Mouse (Mus musculus) left cerebral cortex, adult 2 months (tissue): ENCODE measurements around the gene Shisa6. TPM values are rescaled to one million over a fixed set of nuclear protein-coding genes. Genes with fewer than 3 reads are reported as not detected.

Source experiments
- DNase-seq, 2 experiments: peaks; one replicate each; pipeline ENCODE4 v3.0.0; 2021 to 2022; ENCODE audit warnings: low spot score in 2 of 2, mixed read lengths in 1 of 2; ENCODE audit errors: extremely low spot score in 1 of 2
- H3K27ac ChIP-seq: fragments of 200-600 bp; 2 replicates; pipeline ENCODE4 v1.8.1; 2022
- H3K4me3 ChIP-seq: fragments of 200-600 bp; 2 replicates; pipeline ENCODE4 v1.8.1; 2022
- CTCF ChIP-seq: fragments of 200-600 bp; IDR thresholded peaks from 2 replicates; pipeline ENCODE4 v1.8.1; 2022; ENCODE audit warnings: antibody characterized with exemption, mild to moderate bottlenecking, moderate library complexity
- intact Hi-C: fragments of 180-260 bp; cut with DNase I; formaldehyde crosslinking; loops from one replicate; pipeline ENCODE4 v1.15.1; 2025
- total RNA-seq, 2 experiments: library from RNA; stranded (reverse); gene quantifications; 2 replicates each; pipeline ENCODE4 v1.2.3; 2021

Shisa6 gene
- total RNA-seq, 2 experiments from 2014 or later: 18.6 to 22.2 TPM

GRCm38 (mm10) chr11:66274707-66275081 is 251.1 kb downstream of the Shisa6 start:
- intact Hi-C loops: loop anchor here (10.0 kb wide), 1 partner anchor 250 kb away; the partner anchor contains the start of gene Shisa6
- TF ChIP-seq CTCF: no peak
- no peak overlapping the region for H3K4me3 ChIP-seq
- no peak for DNase-seq
- H3K27ac ChIP-seq: no peak overlapping the region

DNA sequence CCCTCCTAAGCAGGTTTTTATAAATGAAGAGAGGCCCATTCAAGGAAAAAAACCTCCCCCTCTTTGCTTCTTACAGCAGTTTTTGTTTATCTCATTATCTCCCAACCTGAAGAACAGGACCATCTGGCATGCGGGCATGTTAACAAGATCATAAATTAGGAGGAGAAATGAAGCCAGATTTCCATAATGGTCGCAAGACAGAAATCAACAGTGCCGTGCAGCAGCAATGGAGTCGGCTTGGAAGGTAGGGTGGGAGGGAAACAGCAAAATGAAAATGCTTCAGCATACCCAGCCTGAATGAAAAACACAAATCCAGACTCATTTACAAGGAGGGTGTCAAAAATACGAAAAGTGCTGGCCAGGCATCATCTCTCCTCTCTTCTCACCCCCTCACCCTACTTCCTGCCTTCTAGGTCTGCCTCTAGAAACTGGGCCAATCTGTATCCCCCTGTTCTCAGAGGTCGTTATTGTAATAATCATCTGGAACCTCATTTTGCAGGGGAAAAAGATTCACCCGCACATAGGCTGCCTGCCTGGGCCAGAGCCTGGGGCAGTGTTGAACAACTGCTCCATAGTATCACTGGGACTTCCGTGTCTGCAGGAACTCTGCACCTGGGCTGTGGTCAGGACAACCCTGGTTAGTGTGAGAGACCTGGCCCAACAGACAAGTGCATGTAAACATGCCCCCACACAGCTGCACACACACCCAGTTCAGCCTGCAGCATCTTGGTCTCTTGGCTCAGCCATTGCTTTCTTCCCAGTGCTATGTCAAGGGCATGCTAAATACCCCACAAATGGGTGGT is 251.7 kb downstream of the Shisa6 start:
- H3K27ac ChIP-seq: no peak overlapping the region
- no peak overlapping the region for H3K4me3 ChIP-seq
- intact Hi-C loops: loop anchor here (10.0 kb wide), 1 partner anchor 251 kb away; the partner anchor contains the start of gene Shisa6
- no peak for TF ChIP-seq CTCF
- DNase-seq: peak in 1 of 2 experiments; percentile 13

DNA sequence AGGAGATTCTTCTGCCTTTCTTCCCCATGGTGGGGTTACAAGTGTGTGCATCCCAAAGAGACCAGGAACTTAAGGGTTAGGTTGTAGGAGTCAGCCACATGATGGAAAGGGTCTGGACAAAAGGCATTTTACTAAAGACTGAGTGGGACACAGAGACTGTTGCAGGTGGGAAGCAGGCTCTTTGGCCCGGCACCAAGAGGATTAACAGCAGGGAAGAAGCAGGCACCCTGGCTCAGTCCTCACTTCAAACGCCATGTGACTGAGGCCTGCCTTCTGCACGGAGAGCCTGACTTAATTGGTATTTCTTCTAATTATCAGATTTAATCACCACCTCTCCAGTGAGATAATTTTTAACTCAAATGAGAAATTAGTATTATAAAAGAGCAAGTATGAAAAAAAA is 258.7 kb downstream of the Shisa6 start:
- H3K27ac ChIP-seq: no peak overlapping the region
- intact Hi-C loops: no loop called here
- TF ChIP-seq CTCF: no peak
- DNase-seq: no peak
- H3K4me3 ChIP-seq: no peak overlapping the region

- intact Hi-C loops: no loop called here
- DNase-seq: no peak
- no peak for TF ChIP-seq CTCF
- no peak overlapping the region for H3K27ac ChIP-seq
- H3K4me3 ChIP-seq: no peak overlapping the region
Observed at GRCm38 (mm10) chr11:66265336-66265990, 260.3 kb downstream of the Shisa6 start.

- intact Hi-C loops: loop anchor here (5.0 kb wide), 1 partner anchor 162 kb away; no protein-coding TSS in a partner anchor
- no peak overlapping the region for H3K4me3 ChIP-seq
- no peak overlapping the region for H3K27ac ChIP-seq
- DNase-seq: no peak
- no peak for TF ChIP-seq CTCF
Observed at GRCm38 (mm10) chr11:66260205-66260604, 265.6 kb downstream of the Shisa6 start.

- H3K27ac ChIP-seq: no peak overlapping the region
- intact Hi-C loops: loop anchor here (5.0 kb wide), 1 partner anchor 137 kb away; no protein-coding TSS in a partner anchor
- H3K4me3 ChIP-seq: no peak overlapping the region
- DNase-seq: no peak
- no peak for TF ChIP-seq CTCF
Observed at GRCm38 (mm10) chr11:66258851-66259250, 266.9 kb downstream of the Shisa6 start.

DNA sequence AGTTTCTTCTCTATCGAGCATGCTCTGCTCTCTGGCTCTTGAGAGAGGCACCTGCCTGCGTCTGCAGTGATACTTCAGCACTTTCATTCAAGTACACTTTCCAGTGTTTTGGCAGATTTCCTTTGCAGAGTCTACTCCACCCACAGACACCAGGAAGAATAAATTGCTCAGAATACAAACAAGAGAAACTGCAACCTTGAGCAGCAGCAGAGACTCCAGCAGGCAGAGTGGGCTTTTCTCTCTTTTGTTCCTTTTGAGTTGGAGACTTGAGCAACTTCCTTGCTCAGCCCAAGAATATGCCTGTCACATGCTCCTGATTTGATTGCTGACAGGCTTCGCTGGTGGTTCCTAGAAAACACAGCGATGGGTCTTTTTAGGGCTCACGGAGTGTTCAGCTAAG is 278.6 kb downstream of the Shisa6 start:
- Histone ChIP-seq H3K4me3 (no peak overlapping the region), H3K27ac (no peak overlapping the region)
- DNase-seq: peak in 1 of 2 experiments; percentile 13
- intact Hi-C loops: no loop called here
- no peak for TF ChIP-seq CTCF

DNA sequence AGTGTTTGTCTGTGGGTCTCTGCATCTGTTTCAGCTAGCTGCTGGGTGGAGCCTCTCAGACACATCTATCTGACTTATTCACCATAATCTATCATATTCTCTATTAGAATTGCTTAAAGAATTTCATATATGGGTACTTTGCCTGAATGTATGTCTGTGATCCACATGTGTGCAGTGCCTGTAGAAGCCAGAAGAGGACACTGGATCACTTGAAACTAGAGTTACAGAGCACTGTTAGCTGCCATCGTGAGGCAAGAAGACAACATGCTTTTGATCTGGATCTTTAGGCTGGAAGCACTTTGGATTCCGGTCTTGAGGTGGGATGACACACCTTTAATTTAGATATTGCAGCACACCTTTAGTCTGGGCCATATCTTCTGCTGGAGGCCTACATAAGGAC is 289.2 kb downstream of the Shisa6 start:
- TF ChIP-seq CTCF: no peak; the same call in 1 of the 2 replicates
- intact Hi-C loops: no loop called here
- DNase-seq: no peak
- H3K27ac ChIP-seq: no peak overlapping the region
- H3K4me3 ChIP-seq: no peak overlapping the region

GRCm38 (mm10) chr11:66232891-66233290 is 292.9 kb downstream of the Shisa6 start:
- Histone ChIP-seq H3K4me3 (no peak overlapping the region), H3K27ac (no peak overlapping the region)
- TF ChIP-seq CTCF: no peak
- intact Hi-C loops: no loop called here
- DNase-seq: no peak

DNA sequence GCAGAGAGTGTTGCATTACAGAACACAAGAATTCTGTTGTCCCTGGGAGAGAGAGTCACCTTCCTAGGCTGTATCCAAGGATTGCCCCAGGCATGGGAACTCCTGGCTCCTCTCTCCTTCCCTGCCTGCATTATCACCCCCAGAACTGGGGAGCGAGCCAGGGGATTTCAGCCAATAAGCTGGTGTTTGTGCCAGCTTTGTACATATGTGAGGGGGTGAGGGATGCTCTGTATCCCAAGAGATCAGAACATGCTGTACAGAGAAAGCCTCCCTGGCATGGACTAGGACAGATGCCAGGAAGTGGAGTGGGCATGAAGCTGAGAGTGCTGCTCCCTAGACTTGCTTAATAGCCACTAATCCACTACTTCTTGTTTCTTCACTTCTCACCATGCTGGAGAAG is 303.6 kb downstream of the Shisa6 start:
- Histone ChIP-seq H3K27ac (no peak overlapping the region), H3K4me3 (no peak overlapping the region)
- intact Hi-C loops: no loop called here
- peak; percentile 20 to 26 for DNase-seq
- no peak for TF ChIP-seq CTCF

- intact Hi-C loops: no loop called here
- peak in 1 of 2 experiments; percentile 18 for DNase-seq
- Histone ChIP-seq H3K27ac (no peak overlapping the region), H3K4me3 (no peak overlapping the region)
- peak; percentile 8 for TF ChIP-seq CTCF
Observed at GRCm38 (mm10) chr11:66218469-66218868, 307.3 kb downstream of the Shisa6 start.

DNA sequence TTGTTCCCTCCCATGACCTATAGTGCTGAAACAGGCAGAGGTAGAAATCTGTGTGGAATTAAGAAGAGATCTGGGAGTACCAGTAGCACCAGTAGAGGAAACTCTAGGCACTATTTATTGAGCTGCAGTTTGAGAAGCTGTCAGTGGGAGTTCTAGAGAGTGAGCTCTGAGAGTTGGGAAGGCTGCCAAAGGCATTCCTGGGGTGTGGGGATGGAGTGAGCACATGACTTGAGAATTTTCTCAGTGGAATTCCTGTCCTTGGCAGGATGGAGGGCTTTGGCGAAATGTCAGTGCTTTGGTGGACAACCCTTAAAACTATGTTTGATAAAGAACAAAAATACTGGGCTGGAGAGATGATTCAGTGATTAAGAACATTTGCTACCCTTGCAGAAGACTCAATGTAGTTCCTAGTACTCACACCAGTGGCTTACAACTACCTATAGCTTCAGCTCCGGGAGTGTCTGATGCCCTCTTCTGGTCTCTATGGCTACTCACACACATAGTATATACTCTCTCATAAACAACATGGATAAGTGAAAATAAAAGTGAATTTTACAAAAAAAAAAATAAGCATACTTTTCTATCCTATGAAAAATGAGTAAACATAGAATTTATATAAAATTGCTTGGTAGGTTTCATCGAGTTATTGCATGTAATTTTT is 337.0 kb downstream of the Shisa6 start:
- no peak; the same call in 1 of the 2 replicates for TF ChIP-seq CTCF
- Histone ChIP-seq H3K27ac (no peak overlapping the region), H3K4me3 (no peak overlapping the region)
- peak in 1 of 2 experiments; percentile 33 for DNase-seq
- intact Hi-C loops: no loop called here
